Mouse (Mus musculus): ENCODE measurements around the gene Olfr1008.

DNA sequence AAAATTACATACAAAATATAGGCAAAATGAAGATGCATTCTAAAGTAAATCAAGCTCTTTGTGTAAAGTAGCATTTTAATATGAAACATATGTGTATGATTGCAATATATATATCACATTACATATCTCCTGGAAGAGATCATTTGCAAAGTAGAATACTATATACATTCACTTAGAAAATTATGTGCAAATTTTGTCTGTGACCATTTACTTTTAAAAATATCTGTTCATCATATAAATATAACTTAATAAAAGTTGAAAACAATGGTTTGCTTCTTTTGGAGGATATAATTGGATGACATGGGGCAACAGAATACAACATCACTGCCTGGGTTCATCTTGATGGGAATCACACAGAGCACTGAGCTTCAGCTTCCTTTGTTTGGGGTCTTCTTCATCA, at the start of gene Olfr1008:
- no peak for TF ChIP-seq CTCF (IDR thresholded peaks at IDR 0.05; ENCODE audit: extremely low read depth, insufficient read depth, insufficient read length, insufficient replicate concordance)
- TF ChIP-seq POLR2A (IDR thresholded peaks at IDR 0.05; ENCODE audit: low read depth, low read length): no peak
